Mouse (Mus musculus) liver, embryonic 18 days (tissue): ENCODE results near the gene Olfr801. TPM values are rescaled to one million over a fixed set of nuclear protein-coding genes. Genes with fewer than 3 reads are reported as not detected.

Experiments
- polyA plus RNA-seq: library from polyadenylated mRNA; depleted of rRNA; stranded (reverse); fragments of >200 nt; gene quantifications from 2 replicates; pipeline ENCODE4 v1.2.3, GENCODE M21; 2012; rRNA removed

Gene Olfr801
- polyA plus RNA-seq, result not detected in 2 replicates

DNA sequence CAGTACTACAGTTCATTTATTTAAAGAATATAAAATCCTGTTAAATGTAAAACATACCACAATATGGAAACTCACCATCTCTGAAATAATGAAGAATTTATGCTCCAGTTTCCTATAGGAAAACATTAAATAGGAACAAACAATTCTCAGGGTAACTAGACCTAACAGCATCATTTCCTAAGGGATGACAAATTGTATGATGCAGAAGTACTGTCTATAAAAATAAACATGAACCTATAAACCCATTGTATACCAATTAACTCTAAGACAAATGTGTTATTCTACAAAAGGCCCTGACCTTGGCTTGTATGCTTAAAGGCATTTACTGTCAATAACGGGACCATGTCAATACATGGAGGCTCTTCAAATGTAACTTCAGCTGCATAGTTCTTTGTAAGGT lies at the start of gene Olfr801:
Olfr801 (minus strand) TSS at position 101 of the 400 bp plus-strand sequence.

DNA sequence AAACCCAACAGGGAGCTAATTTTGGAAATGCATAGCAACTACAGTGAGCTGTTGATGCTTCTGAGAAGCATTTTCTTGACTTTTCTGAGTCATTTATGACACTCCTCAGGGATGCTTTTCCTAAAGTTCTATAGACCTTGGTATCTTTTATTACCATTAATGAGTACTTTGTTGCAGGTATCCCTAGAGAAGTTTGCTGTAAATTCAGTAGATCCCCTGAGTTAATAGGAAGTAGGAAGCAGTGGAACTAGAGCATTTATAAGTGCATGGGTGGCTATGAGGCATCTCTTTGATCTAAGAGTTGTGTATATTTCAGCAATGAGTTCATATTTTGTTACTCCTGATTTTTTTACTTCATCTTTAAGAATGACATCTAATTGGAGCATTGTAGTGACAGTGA lies 29.2 kb upstream of the Olfr801 start, which contains the start of gene Olfr804:
Olfr804 (plus strand) TSS at position 301 of the 400 bp plus-strand sequence.

DNA sequence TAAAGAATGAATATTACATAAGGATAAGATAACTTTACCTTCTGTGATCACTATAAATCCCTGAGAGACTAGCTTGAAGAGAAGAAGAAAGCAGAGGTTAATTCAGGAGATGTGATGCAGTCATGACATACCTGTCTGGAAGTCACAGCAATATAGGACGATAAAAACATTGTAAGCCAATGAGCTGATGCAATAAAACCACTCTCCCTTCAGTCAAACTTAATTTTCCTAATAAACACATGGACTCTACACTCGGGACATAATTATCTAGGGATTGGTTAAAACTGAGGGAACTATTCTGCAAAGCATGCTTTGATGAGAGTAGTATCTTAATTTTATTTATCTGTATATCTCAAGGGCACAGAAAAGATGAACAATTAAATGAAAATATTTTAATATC lies 20.5 kb upstream of the Olfr801 start, which contains the start of gene Olfr803:
Olfr803 (minus strand) TSS at position 101 of the 400 bp plus-strand sequence.

DNA sequence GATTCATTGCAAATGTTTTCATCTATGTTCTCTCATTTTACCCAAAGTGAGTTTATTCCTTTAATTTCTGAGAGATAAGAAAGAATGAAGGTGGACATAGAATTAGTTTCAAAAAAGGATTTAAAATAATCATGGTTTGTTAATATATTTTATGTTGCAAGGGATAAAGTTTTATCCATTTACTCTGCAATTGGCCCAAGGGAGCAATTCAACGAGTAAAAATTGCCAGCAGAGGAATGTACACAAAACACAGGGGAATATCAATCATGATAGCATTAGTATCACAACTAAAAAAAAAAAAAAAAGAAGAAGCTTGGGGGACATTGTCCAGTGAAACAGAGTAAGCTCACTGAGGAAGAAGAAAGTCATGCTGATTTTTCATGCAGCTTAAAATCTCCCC lies 14.4 kb upstream of the Olfr801 start, which contains the start of gene Olfr802:
Olfr802 (minus strand) TSS at position 101 of the 400 bp plus-strand sequence.

DNA sequence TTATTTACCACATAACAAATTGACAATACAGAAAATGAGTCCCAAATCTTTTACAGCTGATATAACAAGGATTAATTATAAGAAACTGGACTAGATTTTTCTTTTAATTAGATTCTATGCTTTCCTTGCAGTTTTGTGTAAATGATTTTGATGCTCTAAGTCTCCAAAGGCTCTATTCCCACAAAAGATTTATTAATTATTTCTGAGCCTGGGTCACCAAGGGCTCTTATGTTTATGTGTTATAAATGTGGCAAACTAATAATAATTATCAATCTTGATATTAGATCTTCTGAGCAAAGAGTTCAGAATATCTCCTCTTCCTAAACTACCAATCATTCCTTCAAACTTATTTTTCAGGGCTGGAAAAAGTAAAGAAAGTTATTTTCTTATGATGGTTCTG lies 16.3 kb downstream of the Olfr801 start, which contains the start of gene Olfr800:
Olfr800 (plus strand) TSS at position 301 of the 400 bp plus-strand sequence.

DNA sequence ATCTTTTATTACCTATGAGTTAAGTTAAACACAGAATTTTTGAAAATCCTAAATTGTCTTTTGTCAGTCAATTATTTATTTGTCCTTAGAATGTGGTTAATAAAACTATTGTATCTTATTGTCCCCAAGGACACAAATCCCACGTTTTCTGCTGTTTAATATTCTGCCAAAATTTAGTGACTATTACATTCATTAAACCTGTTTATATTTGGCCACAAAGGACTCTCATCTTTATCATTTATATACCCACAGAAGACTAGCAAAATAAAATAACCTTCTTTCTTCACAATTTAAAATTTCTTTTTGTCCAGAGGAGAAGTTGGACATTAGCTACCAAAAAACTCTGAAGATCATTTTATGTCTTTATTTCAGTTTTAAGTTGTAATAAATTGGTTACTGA lies 36.5 kb downstream of the Olfr801 start, which contains the start of gene Olfr799:
Olfr799 (plus strand) TSS at position 301 of the 400 bp plus-strand sequence.

DNA sequence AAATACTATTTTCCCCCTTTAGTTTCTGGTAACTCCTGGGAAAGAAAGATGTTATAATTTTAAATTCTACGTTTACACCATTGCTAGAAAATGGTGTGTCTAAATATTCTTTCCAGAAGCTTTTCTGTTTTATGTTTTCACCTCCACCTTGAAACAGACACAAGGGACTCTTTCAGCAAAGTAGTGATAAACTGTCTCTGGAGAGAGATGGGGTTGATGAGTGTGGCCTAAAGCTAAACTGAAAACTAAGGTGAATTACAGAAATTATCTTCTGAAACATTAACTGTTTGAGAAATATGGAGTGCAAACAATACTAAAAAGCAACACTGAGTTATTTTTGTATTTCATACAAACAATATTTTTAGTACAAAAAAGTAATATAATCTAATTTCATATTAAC lies 45.8 kb downstream of the Olfr801 start, which contains the start of gene Olfr798:
Olfr798 (minus strand) TSS at position 101 of the 400 bp plus-strand sequence.

Other genes starting within 250 kb of the Olfr801 start
- not detected in 2 replicates for gene Olfr786, start 246.6 kb downstream of the Olfr801 start, polyA plus RNA-seq
- not detected in 2 replicates for gene Olfr787, start 212.0 kb downstream of the Olfr801 start, polyA plus RNA-seq
- not detected in 2 replicates for gene Olfr788, start 202.9 kb downstream of the Olfr801 start, polyA plus RNA-seq
- not detected in 2 replicates for gene Olfr789, start 189.1 kb downstream of the Olfr801 start, polyA plus RNA-seq
- not detected in 2 replicates for gene Olfr790, start 175.4 kb downstream of the Olfr801 start, polyA plus RNA-seq
- gene Olfr791, start 152.1 kb downstream of the Olfr801 start, polyA plus RNA-seq, result 0.04 TPM in 1 of 2 replicates, not detected in the other
- not detected in 2 replicates for gene Olfr792, start 134.7 kb downstream of the Olfr801 start, polyA plus RNA-seq
- not detected in 2 replicates for gene Olfr794, start 106.2 kb downstream of the Olfr801 start, polyA plus RNA-seq
- not detected in 2 replicates for gene Olfr796, start 61.3 kb downstream of the Olfr801 start, polyA plus RNA-seq
- gene Olfr798, start 45.9 kb downstream of the Olfr801 start, polyA plus RNA-seq, result not detected in 2 replicates
- not detected in 2 replicates for gene Olfr799, start 36.4 kb downstream of the Olfr801 start, polyA plus RNA-seq
- not detected in 2 replicates for gene Olfr800, start 16.2 kb downstream of the Olfr801 start, polyA plus RNA-seq
- gene Olfr802, start 14.3 kb upstream of the Olfr801 start, polyA plus RNA-seq, result not detected in 2 replicates
- not detected in 2 replicates for gene Olfr803, start 20.4 kb upstream of the Olfr801 start, polyA plus RNA-seq
- not detected in 2 replicates for gene Olfr804, start 29.3 kb upstream of the Olfr801 start, polyA plus RNA-seq
- not detected in 2 replicates for gene Olfr805, start 55.5 kb upstream of the Olfr801 start, polyA plus RNA-seq
- gene Olfr806, start 68.1 kb upstream of the Olfr801 start, polyA plus RNA-seq, result not detected in 2 replicates
- gene Olfr807, start 83.9 kb upstream of the Olfr801 start, polyA plus RNA-seq, result not detected in 2 replicates
- gene Olfr808, start 91.6 kb upstream of the Olfr801 start, polyA plus RNA-seq, result not detected in 2 replicates
- not detected in 2 replicates for gene Olfr809, start 100.8 kb upstream of the Olfr801 start, polyA plus RNA-seq
- not detected in 2 replicates for gene Olfr810, start 121.1 kb upstream of the Olfr801 start, polyA plus RNA-seq
- not detected in 2 replicates for gene Olfr811, start 130.5 kb upstream of the Olfr801 start, polyA plus RNA-seq
- gene Olfr812, start 172.2 kb upstream of the Olfr801 start, polyA plus RNA-seq, result not detected in 2 replicates
- gene Olfr813, start 181.5 kb upstream of the Olfr801 start, polyA plus RNA-seq, result not detected in 2 replicates
- gene Olfr814, start 206.0 kb upstream of the Olfr801 start, polyA plus RNA-seq, result not detected in 2 replicates
- gene Olfr815, start 232.0 kb upstream of the Olfr801 start, polyA plus RNA-seq, result not detected in 2 replicates
- not detected in 2 replicates for gene Olfr816, start 241.7 kb upstream of the Olfr801 start, polyA plus RNA-seq